Mouse (Mus musculus) hindbrain, embryonic 11.5 days (tissue): ENCODE results near the gene Myo1a. TPM values are rescaled to one million over a fixed set of nuclear protein-coding genes. Genes with fewer than 3 reads are reported as not detected.

ENCODE experiments used
- ATAC-seq: fragments of 200-750 bp; cut with Nextera tagmentation; 2 replicates; pipeline ENCODE4 v1.8.0; 2017; ENCODE audit warnings: mild to moderate bottlenecking, moderate TSS enrichment, moderate library complexity; ENCODE audit not compliant: low FRiP score
- DNase-seq: peaks from one replicate; pipeline ENCODE4 v3.0.0-alpha.2; 2015; ENCODE audit warnings: low spot score
- H3K27ac ChIP-seq: fragments of 300-500 bp; sonication (generic); 2 replicates; pipeline ENCODE4 v1.5.1; 2014; ENCODE audit warnings: mild to moderate bottlenecking, low read depth, low read length
- H3K27me3 ChIP-seq: fragments of 300-500 bp; sonication (generic); 2 replicates; pipeline ENCODE4 v1.6.1; 2014; ENCODE audit warnings: mild to moderate bottlenecking, low read length, moderate library complexity, mixed read lengths; ENCODE audit not compliant: control insufficient read depth, insufficient read depth
- H3K36me3 ChIP-seq: fragments of 300-500 bp; sonication (generic); 2 replicates; pipeline ENCODE4 v1.6.1; 2014; ENCODE audit warnings: mild to moderate bottlenecking, low read length, moderate library complexity, mixed read lengths; ENCODE audit not compliant: control insufficient read depth, insufficient read depth
- H3K4me1 ChIP-seq: fragments of 300-500 bp; sonication (generic); replicated peaks from 2 replicates; pipeline ENCODE4 v1.6.1; 2014; ENCODE audit warnings: low read length, mixed read lengths; ENCODE audit not compliant: control insufficient read depth, insufficient read depth
- H3K4me2 ChIP-seq: fragments of 300-500 bp; sonication (generic); replicated peaks from 2 replicates; pipeline ENCODE4 v1.6.1; 2014; ENCODE audit warnings: mild to moderate bottlenecking, low read depth, low read length
- H3K4me3 ChIP-seq: fragments of 300-500 bp; sonication (generic); 2 replicates; pipeline ENCODE4 v1.5.1; 2014; ENCODE audit warnings: low read depth, low read length
- H3K9ac ChIP-seq: fragments of 300-500 bp; sonication (generic); 2 replicates; pipeline ENCODE4 v1.6.1; 2014; ENCODE audit warnings: low read depth, low read length
- H3K9me3 ChIP-seq: fragments of 300-500 bp; sonication (generic); 2 replicates; pipeline ENCODE4 v1.6.1; 2016; ENCODE audit warnings: low read length; ENCODE audit not compliant: control insufficient read depth
- WGBS: fragments of 180-500 bp; shearing (Covaris S2); extraction: QIAGEN DNeasy Blood & Tissue Kit; methylation state at CpG from one replicate; pipeline ENCODE4 v1.1.7; 2014; 5-methylcytosine and 5-hydroxymethylcytosine counted together
- polyA plus RNA-seq: library from polyadenylated mRNA; unstranded; fragments of >200 nt; fragmentation: Nextera tagmentation; extraction: Ambion mirVana; gene quantifications from 2 replicates; pipeline ENCODE4 v1.2.1, GENCODE M21; 2014

Myo1a gene
- polyA plus RNA-seq, 1 experiment from 2014 or later, result 0.57 TPM

DNA sequence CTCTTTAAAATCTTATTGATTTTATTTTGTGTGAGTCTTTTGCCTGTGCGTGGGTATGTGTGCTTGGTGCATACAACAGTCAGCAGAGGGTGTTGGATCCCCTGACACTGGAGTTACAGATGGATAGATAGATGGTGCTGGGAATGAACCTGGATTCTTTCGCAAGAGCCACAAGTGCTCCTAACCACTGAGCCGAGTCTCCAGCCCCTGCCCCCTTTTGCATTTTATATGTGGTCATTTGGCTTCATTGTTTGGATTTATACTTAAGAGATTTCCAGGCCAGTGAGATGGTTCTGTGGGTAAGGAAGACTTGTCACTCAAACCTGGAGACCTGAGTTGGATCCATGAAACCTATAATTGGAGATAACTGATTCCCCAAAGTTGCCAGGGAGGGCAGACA, 25.1 kb upstream of the Myo1a start:
- Histone ChIP-seq H3K4me2 (no peak overlapping the region), H3K9ac (no peak overlapping the region), H3K27ac (no peak overlapping the region), H3K9me3 (no peaks in the 10 kb centered on the region), H3K4me1 (no peaks in the 10 kb centered on the region), H3K27me3 (no peaks in the 10 kb centered on the region), H3K36me3 (no peaks in the 10 kb centered on the region), H3K4me3 (no peak overlapping the region)
- WGBS, result 94% methylated on average over 3 of the region's 3 CpGs
- DNase-seq (no peak), ATAC-seq (no peak)

DNA sequence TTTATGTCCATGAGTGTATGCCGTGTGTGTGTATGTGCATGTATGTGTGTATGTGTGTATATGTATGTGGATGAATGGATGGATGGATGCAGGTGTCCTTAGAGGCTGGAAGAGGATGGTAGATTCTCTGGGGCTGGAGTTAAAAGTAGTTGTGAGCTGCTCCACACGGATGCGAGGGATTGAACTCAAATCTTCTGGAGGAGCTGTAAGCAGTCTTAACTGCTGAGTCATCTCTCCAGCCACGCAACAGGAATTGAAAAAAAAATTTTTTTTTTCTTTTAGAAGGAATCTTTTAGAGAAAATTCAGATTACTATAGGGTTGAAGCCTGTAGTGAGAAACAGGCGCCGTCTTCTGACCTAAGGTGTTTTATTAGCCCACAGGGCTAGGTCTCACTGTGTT, 22.1 kb upstream of the Myo1a start:
- Histone ChIP-seq H3K4me2 (no peak overlapping the region), H3K4me3 (no peak overlapping the region), H3K4me1 (no peaks in the 10 kb centered on the region), H3K9me3 (no peaks in the 10 kb centered on the region), H3K36me3 (no peaks in the 10 kb centered on the region), H3K27me3 (no peaks in the 10 kb centered on the region), H3K9ac (no peak overlapping the region), H3K27ac (no peak overlapping the region)
- ATAC-seq (no peak), DNase-seq (no peak)
- 92% methylated on average over 6 of the region's 6 CpGs for WGBS

DNA sequence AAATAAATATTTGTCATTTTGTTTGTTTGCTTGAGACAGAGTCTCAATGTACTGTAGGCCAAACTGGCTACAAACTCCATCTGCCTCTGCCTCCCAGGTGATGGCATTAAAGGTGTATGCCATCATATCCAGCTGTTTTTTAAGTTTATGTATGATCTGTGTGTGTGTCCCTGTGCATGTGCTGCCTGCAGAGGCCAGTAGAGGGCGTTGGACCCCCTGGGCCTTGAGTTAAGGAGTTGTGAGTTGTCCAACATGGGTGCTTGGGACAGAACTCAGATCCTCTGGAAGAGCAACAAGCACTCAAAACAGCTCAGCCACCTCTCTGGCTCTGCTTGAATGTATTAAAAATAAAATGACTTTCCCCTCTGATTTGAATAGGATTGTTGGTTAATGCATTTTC, 13.9 kb upstream of the Myo1a start:
- no peak for DNase-seq

DNA sequence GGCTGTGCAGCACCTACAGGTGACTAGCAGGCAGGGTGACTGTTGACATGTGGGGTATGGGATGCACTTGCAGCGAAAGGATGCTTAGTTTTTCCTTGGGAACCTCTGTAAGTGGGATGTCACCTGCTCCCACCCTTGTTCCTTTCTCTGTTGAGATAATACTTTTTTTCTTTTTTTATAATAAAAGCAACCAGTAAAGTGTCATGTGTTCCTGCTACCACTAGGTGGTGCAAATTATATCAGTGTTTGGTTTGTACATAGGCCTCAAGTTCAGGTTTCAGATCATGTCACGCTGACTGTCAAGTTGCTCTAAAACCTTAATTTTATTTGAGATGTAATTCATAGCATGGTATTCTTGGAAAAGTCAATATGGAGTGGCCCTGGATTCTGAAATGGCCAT, 10.3 kb upstream of the Myo1a start:
- DNase-seq, result peak; percentile 43

More for the DNA sequence above, 13.9 kb upstream of the Myo1a start:
- H3K4me2 ChIP-seq, result no peak overlapping the region
- no peaks in the 10 kb centered on the region for H3K27me3 ChIP-seq
- H3K9ac ChIP-seq, result no peak overlapping the region
- H3K36me3 ChIP-seq, result no peaks in the 10 kb centered on the region
- H3K9me3 ChIP-seq, result no peaks in the 10 kb centered on the region
- 26% methylated on average over 1 of the region's 1 CpGs for WGBS
- H3K4me3 ChIP-seq, result no peak overlapping the region
- no peak overlapping the region for H3K27ac ChIP-seq
- no peaks in the 10 kb centered on the region for H3K4me1 ChIP-seq
- no peak for ATAC-seq

DNA sequence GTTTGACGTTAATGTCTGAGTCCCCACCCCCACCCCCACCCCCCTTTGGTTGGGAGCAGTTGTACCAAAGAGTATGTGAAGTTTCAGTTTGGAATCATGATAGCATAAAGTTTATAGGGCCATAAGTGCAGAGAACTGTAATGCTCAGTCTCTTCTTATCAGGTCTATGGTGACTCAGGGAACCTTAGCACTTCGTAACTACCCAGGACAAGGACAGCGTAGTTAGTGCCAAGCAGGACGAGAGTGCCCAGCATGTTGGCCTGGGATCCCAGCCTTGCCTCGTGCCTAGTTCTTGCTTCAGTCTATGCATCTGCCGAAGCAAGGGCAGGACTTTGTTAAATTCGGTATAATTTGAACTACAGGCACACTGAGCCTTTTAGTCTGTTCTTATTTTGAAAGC, 9.2 kb upstream of the Myo1a start:
- Histone ChIP-seq H3K27me3 (no peaks in the 10 kb centered on the region), H3K27ac (no peak overlapping the region), H3K9me3 (no peaks in the 10 kb centered on the region), H3K4me3 (no peak overlapping the region), H3K4me1 (no peaks in the 10 kb centered on the region), H3K36me3 (no peaks in the 10 kb centered on the region), H3K9ac (no peak overlapping the region), H3K4me2 (no peak overlapping the region)
- ATAC-seq (no peak), DNase-seq (no peak)
- 89% methylated on average over 7 of the region's 7 CpGs for WGBS

More for the DNA sequence above, 10.3 kb upstream of the Myo1a start:
- Histone ChIP-seq H3K27me3 (no peaks in the 10 kb centered on the region), H3K4me1 (no peaks in the 10 kb centered on the region), H3K4me2 (no peak overlapping the region), H3K4me3 (no peak overlapping the region), H3K9ac (no peak overlapping the region), H3K36me3 (no peaks in the 10 kb centered on the region), H3K9me3 (no peaks in the 10 kb centered on the region), H3K27ac (no peak overlapping the region)
- WGBS, result 69% methylated on average over 2 of the region's 2 CpGs
- ATAC-seq, result no peak

DNA sequence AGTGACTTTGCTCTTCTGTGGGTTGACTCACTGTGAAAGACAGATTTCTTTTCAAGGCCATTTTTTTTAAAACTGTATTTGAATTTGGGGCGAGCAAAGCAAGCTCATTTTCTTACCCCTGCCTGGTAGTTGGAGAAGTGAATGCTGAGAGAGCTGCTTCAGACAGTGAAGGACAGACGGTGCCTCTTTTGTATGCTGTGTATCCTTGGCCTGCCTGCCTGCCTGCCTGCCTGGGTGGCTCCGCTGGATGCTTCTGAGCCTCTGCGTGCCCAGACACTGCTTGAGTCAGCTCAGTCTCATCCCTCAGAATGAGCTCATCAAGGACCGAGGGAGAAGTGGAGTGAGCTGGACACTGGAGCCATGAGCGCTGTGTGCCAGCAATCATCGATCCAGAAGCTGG, 6.0 kb upstream of the Myo1a start:
- Histone ChIP-seq H3K36me3 (no peaks in the 10 kb centered on the region), H3K4me3 (no peak overlapping the region), H3K4me2 (no peak overlapping the region), H3K27ac (no peak overlapping the region), H3K9me3 (no peaks in the 10 kb centered on the region), H3K9ac (no peak overlapping the region), H3K4me1 (no peaks in the 10 kb centered on the region), H3K27me3 (no peaks in the 10 kb centered on the region)
- WGBS, result 95% methylated on average over 7 of the region's 7 CpGs
- ATAC-seq (no peak), DNase-seq (no peak)

DNA sequence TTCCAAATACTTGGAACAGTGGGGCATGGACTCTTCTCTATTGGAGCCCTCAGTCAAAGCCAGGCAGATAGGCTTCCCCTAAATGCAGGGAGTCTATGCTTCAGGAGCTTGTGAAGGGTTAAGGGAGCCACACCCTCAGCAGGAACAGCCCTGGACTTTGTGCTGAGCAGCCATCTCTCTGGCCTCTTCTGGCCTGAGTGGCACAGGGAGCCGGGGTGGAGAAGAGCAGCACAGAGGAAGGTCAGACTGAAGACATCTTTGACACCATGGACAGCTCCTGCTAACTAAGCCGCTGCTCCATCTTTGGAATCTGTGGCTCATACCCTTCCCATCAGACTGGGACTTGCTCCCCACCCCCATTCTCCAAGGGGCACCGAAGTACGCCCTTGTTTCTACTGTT, 1.7 kb upstream of the Myo1a start:
- no peak overlapping the region for H3K4me3 ChIP-seq
- no peak overlapping the region for H3K27ac ChIP-seq
- no peaks in the 10 kb centered on the region for H3K36me3 ChIP-seq
- no peaks in the 10 kb centered on the region for H3K27me3 ChIP-seq
- peak; percentile 12 for DNase-seq
- no peaks in the 10 kb centered on the region for H3K9me3 ChIP-seq
- ATAC-seq, result no peak
- no peak overlapping the region for H3K4me2 ChIP-seq
- H3K4me1 ChIP-seq, result no peaks in the 10 kb centered on the region
- WGBS, result 43% methylated on average over 4 of the region's 4 CpGs
- no peak overlapping the region for H3K9ac ChIP-seq

DNA sequence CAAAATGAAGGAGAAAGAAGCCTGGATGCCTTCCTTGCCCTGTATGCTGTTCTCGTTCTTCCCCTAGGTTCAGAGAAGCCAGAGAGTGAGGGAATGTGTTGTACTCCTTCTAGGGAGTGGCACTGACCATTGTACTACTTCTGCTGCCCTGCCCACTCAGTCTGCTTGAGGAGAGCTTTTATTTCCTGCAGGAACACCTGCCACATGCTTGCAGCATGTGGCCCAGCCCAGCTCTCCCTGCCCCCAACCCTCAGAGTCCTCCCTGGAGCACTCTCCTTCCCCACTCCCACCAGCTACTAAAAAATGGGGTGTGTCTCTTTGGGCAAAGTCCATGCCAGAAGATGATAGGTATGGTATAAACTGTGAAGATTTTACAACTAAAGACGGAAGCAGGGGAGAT, 677 bp upstream of the Myo1a start:
- ATAC-seq, result no peak
- no peaks in the 10 kb centered on the region for H3K27me3 ChIP-seq
- no peak overlapping the region for H3K9ac ChIP-seq
- no peak overlapping the region for H3K4me3 ChIP-seq
- 83% methylated on average over 2 of the region's 2 CpGs for WGBS
- no peak overlapping the region for H3K4me2 ChIP-seq
- no peak for DNase-seq
- no peak overlapping the region for H3K27ac ChIP-seq
- H3K4me1 ChIP-seq, result no peaks in the 10 kb centered on the region
- no peaks in the 10 kb centered on the region for H3K9me3 ChIP-seq
- H3K36me3 ChIP-seq, result no peaks in the 10 kb centered on the region

DNA sequence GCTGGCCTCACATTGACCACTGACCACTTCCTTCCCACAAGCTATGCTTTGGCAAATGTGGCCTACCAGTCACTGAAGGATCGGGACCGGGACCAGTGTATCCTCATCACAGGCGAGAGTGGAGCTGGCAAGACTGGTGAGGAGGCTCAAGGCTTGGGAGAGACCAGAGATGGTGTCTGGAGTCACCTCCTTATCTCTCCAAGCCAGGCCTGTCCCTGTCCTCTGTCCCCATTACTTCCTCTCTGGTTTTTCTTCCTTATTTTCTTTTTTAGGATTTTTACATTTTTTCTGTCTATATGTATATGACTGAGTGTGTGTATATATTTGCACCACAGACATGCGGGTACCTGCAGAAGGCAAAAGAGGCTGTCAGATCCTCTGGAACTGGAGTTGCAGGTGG, 813 bp downstream of the Myo1a start:
- H3K27ac ChIP-seq, result no peak overlapping the region
- ATAC-seq, result no peak
- H3K9me3 ChIP-seq, result no peaks in the 10 kb centered on the region
- H3K4me3 ChIP-seq, result no peak overlapping the region
- 91% methylated on average over 4 of the region's 4 CpGs for WGBS
- no peak overlapping the region for H3K4me2 ChIP-seq
- DNase-seq, result no peak
- no peak overlapping the region for H3K9ac ChIP-seq
- H3K36me3 ChIP-seq, result no peaks in the 10 kb centered on the region
- no peaks in the 10 kb centered on the region for H3K27me3 ChIP-seq
- no peaks in the 10 kb centered on the region for H3K4me1 ChIP-seq
